Mouse (Mus musculus) midbrain, embryonic 15.5 days (tissue): ENCODE results near the gene Ccdc159. TPM values are rescaled to one million over a fixed set of nuclear protein-coding genes. Genes with fewer than 3 reads are reported as not detected.
A peak's percentile ranks its signal among the peaks of the same experiment; 100 is the strongest.

Experiments
- ATAC-seq: fragments of 200-750 bp; cut with Nextera tagmentation; replicated peaks from 2 replicates; pipeline ENCODE4 v1.8.0; 2017; ENCODE audit warnings: moderate TSS enrichment
- H3K27ac ChIP-seq: fragments of 300-500 bp; sonication (generic); 2 replicates; pipeline ENCODE4 v1.5.1; 2015; ENCODE audit warnings: mild to moderate bottlenecking, inconsistent platforms
- H3K27me3 ChIP-seq: fragments of 300-500 bp; sonication (generic); replicated peaks from 2 replicates; pipeline ENCODE4 v1.6.1; 2015; ENCODE audit warnings: inconsistent platforms
- H3K36me3 ChIP-seq: fragments of 300-500 bp; sonication (generic); replicated peaks from 2 replicates; pipeline ENCODE4 v1.6.1; 2015; ENCODE audit warnings: inconsistent platforms
- H3K4me1 ChIP-seq: fragments of 300-500 bp; sonication (generic); 2 replicates; pipeline ENCODE4 v1.6.1; 2015; ENCODE audit warnings: inconsistent platforms
- H3K4me2 ChIP-seq: fragments of 300-500 bp; sonication (generic); 2 replicates; pipeline ENCODE4 v1.6.1; 2015; ENCODE audit warnings: inconsistent platforms, mild to moderate bottlenecking, moderate library complexity
- H3K4me3 ChIP-seq: fragments of 300-500 bp; sonication (generic); 2 replicates; pipeline ENCODE4 v1.5.1; 2015; ENCODE audit warnings: mild to moderate bottlenecking, inconsistent platforms
- H3K9ac ChIP-seq: fragments of 300-500 bp; sonication (generic); 2 replicates; pipeline ENCODE4 v1.6.1; 2015; ENCODE audit warnings: mild to moderate bottlenecking, inconsistent platforms
- H3K9me3 ChIP-seq: fragments of 300-500 bp; sonication (generic); 2 replicates; pipeline ENCODE4 v1.6.1; 2016; ENCODE audit warnings: inconsistent platforms
- whole genome bisulfite sequencing: fragments of 180-500 bp; shearing (Covaris S2); methylation state at CpG from one replicate; pipeline ENCODE4 v1.1.7; 2015; ENCODE audit warnings: mixed read lengths; 5-methylcytosine and 5-hydroxymethylcytosine counted together
- polyA plus RNA-seq: library from polyadenylated mRNA; unstranded; fragments of >200 nt; fragmentation: Nextera tagmentation; extraction: Ambion mirVana; gene quantifications from 2 replicates; pipeline ENCODE4 v1.2.1, GENCODE M21; 2015

The Ccdc159 gene
- 13.4 and 14.1 TPM in 2 replicates for polyA plus RNA-seq

DNA sequence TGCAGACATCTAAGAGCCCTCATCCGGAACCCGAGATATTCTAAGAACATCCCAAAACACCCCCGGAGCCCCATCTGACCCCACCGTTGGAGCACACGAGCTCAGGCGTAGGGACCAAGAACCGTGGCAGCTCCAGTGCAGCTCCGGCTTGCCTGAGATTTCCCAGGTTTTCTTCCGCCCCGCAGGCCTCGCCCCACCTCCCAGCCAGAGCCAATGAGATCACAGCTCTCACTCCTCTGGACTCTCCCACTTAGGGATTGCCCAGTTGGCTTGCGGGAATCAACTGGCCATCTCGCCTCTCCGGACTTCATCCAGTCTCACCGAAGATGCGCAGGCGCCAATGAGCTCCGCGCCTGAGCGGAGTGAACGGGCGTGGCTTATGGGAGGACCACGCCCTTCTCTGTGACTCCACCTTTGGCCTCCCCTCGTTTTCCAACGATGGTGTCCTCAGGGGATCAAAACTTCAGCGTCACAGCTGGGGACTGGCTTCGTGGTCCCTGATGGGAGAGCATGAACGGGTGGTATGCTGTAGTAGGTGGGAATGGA is at the start of gene Ccdc159, which contains the start of gene Tmem205:
TSS of gene Ccdc159 (plus strand) at position 264 of the 546 bp plus-strand sequence.
TSS of gene Tmem205 (minus strand) at position 349 of the 546 bp plus-strand sequence.
- ATAC-seq = peak; percentile 97
- H3K4me1 ChIP-seq = peaks cover 14% of the 10 kb centered on the region
- WGBS = under 1% methylated on average over 28 of the region's 28 CpGs
- peak within 1 kb of the TSS; percentile 58 for H3K4me2 ChIP-seq
- 0 out of 2 replicates have a peak, but pooled peaks cover 3% of the 10 kb centered on the region for H3K36me3 ChIP-seq
- H3K27me3 ChIP-seq = no peaks in the 10 kb centered on the region
- H3K27ac ChIP-seq = peak within 1 kb of the TSS; percentile 70
- H3K9me3 ChIP-seq = no peaks in the 10 kb centered on the region
- H3K4me3 ChIP-seq = peak within 1 kb of the TSS; percentile 52
- H3K9ac ChIP-seq = peak within 1 kb of the TSS; percentile 50

DNA sequence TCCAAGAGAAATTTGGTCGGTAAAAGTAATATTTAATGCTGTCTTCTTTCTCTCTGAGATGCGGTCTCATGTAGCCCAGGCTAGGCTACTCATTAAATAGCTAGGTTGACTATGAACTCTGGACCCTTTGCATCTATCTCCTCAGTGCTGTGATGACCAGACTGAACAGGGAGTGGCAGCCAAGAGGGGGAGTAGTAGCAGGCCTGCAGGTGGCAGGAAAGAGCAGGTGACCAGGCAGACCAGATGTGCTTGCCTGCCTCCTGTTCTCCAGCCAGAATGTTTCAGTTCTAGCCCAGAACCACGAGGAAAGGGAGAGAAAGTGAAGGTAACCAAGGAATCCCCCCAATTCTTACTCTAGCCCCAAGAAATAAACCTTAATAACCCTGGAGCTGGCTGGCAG is 38.0 kb upstream of the Ccdc159 start:
- H3K4me2 ChIP-seq = no peak overlapping the region
- no peaks in the 10 kb centered on the region for H3K4me1 ChIP-seq
- H3K27ac ChIP-seq = no peak overlapping the region
- no peak overlapping the region for H3K4me3 ChIP-seq
- H3K9ac ChIP-seq = no peak overlapping the region
- no peaks in the 10 kb centered on the region for H3K9me3 ChIP-seq
- no peaks in the 10 kb centered on the region for H3K36me3 ChIP-seq
- no peaks in the 10 kb centered on the region for H3K27me3 ChIP-seq
- no peak for ATAC-seq
- WGBS = 63% methylated on average over 3 of the region's 3 CpGs

DNA sequence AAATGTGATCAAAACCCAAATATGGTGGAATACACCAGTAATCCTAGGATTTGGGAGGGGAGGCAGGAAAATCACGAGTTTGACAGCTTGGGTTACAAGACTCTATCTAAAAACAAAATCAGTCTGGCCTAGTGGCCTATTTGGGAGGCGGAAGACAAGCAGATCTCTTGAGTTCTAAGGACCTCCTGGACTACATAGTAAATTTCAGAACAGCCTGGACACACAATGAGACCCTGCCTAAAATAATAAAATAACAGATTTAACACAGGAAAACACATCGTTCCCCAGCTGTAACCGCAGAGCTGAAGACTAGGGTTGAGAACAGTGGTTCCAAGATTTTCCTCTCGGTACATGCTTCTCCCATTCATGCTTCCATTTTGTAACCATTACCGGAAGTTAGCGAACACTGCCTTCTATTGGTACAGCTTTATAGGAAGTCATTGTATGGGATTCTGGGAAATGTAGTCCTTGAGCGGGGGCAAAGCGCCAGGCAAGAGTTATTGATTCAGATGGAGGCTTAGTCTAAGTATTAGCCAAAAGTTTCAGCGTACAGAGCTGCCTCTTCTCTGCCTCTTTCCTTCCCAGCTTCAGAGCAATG is 25.9 kb upstream of the Ccdc159 start:
- WGBS = 12% methylated on average over 10 of the region's 10 CpGs
- peak overlapping the region; percentile 43 for H3K27ac ChIP-seq
- H3K36me3 ChIP-seq = no peaks in the 10 kb centered on the region
- peaks cover 23% of the 10 kb centered on the region for H3K27me3 ChIP-seq
- peak; percentile 87 for ATAC-seq
- H3K4me1 ChIP-seq = peaks cover 4% of the 10 kb centered on the region; the same call in 1 of the 2 replicates
- no peaks in the 10 kb centered on the region for H3K9me3 ChIP-seq
- 0 out of 2 replicates have a peak overlapping the region, but pooled peaks have one; percentile 22 for H3K9ac ChIP-seq
- peak overlapping the region; percentile 40 for H3K4me3 ChIP-seq
- H3K4me2 ChIP-seq = peak overlapping the region; percentile 48

DNA sequence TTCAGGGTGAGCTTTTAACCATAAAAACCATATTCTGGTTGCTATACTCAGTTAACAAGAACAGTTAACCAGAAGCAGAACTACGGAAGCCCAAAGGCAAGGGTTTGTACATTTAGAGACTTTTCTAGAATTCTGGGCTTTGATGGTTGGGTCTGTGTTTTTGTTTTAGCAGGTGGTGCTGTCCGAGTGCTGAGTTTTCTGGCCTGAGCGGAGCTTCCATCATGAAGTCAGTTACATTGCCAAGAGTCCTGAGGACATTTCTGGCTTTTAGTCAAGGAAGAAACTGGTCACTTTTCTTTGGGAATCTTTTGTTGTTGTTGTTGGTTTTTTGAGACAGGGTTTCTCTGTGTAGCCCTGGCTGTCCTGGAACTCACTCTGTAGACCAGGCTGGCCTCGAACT is 23.2 kb upstream of the Ccdc159 start:
- Histone ChIP-seq H3K4me3 (no peak overlapping the region), H3K9ac (no peak overlapping the region), H3K9me3 (no peaks in the 10 kb centered on the region), H3K4me2 (no peak overlapping the region), H3K27ac (no peak overlapping the region), H3K4me1 (peaks cover 4% of the 10 kb centered on the region; the same call in 1 of the 2 replicates), H3K27me3 (peaks cover 7% of the 10 kb centered on the region; the same call in 1 of the 2 replicates), H3K36me3 (no peaks in the 10 kb centered on the region)
- no peak for ATAC-seq
- WGBS = 89% methylated on average over 4 of the region's 4 CpGs

DNA sequence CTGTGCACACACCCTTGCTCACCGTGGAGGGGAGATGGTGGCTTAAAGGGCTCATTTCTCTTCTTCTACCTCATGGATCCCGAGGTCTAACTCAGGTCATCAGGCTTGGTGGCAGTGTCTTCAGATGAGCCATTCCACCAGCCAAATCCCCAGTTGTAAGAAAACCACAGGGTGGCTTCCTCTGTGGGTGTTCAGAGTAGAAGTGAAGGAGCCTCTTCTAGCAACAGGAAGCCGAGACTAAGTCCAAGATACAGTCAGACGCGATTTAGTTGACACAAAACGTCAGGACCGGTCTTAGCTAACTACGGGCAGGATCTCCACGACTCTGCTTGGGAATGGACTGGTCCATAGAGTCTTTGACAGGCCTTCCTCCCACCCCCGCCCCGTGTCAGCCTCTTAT is 19.1 kb upstream of the Ccdc159 start:
- no peaks in the 10 kb centered on the region for H3K27me3 ChIP-seq
- H3K9me3 ChIP-seq = no peaks in the 10 kb centered on the region
- no peak overlapping the region for H3K27ac ChIP-seq
- no peak overlapping the region for H3K4me2 ChIP-seq
- 73% methylated on average over 11 of the region's 11 CpGs for WGBS
- no peak for ATAC-seq
- H3K4me3 ChIP-seq = no peak overlapping the region
- no peaks in the 10 kb centered on the region for H3K4me1 ChIP-seq
- no peak overlapping the region for H3K9ac ChIP-seq
- no peaks in the 10 kb centered on the region for H3K36me3 ChIP-seq

DNA sequence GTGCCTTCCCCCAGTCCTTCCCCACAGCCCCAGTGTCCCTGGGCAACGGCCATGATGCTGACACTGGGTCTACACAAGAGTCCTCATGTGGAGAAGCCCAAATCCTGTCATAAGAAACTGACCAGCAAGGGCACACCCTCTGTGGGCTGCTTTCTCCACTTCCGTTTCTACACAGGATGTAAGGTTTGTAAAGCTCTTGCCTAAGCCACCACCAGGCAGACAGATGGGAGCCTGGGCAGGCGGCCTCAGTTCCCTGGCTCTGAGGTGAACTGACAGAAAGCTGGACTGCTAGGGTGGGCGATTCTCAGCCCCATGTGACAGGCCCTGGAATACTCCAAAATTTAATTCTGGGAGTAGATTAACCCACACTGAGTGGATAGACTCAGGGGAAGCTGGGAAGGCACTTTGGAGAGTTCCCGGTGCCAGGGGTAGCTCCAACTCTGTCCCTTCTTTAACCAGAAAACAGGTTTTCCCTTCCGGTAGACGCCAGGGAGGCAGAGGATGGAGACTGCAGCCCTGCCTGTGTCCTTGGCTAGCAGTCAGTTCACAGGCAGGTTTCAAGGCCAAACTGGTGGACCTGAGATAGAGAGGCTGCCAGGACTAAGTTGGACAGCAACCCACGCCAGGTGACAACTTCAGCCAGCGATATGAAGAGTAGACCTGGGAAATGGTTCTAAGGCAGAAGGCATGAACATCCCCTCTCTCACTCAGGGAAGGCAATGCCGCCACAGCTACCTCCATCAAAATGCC is 17.6 kb upstream of the Ccdc159 start:
- Histone ChIP-seq H3K9me3 (no peaks in the 10 kb centered on the region), H3K4me2 (no peak overlapping the region), H3K27ac (no peak overlapping the region), H3K27me3 (no peaks in the 10 kb centered on the region), H3K36me3 (no peaks in the 10 kb centered on the region), H3K4me3 (no peak overlapping the region), H3K4me1 (no peaks in the 10 kb centered on the region), H3K9ac (no peak overlapping the region)
- WGBS = 77% methylated on average over 10 of the region's 10 CpGs
- no peak for ATAC-seq

DNA sequence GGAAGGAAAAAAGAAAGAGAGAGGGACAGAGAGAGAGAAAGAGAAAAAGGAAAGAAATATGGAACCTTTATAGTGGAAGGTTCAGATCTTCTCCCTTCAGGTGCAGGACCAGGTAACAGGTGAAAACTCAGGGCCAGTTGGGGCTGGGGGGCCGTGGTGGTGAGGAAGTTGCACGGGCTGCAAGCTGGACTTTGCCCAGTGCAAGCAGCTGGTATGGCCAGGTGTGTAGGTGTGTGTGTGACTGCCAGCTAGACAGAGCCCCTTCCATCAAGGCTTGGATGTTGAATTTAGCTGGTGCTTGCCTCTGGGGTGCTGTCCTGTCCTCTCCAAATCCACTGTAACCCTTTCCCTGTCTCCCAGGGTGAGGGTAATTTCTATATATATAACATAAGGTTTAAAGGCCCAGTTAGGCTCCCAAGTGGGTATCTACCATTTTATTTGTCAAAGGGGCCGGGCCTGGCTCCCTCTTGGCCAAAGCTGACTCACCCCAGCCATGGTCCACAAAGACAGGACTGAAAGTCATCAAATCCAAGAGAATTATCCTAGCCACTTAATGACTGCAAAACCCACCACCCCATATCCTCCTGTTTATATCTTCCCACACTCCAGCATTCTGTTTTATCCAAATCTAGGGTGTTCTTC is 10.3 kb upstream of the Ccdc159 start:
- peaks cover 6% of the 10 kb centered on the region; the same call in 1 of the 2 replicates for H3K4me1 ChIP-seq
- no peaks in the 10 kb centered on the region for H3K36me3 ChIP-seq
- peak overlapping the region; percentile 57; the same call in 1 of the 2 replicates for H3K27ac ChIP-seq
- no peak overlapping the region; the same call in 1 of the 2 replicates for H3K9ac ChIP-seq
- H3K9me3 ChIP-seq = no peaks in the 10 kb centered on the region
- no peaks in the 10 kb centered on the region for H3K27me3 ChIP-seq
- ATAC-seq = no peak
- peak overlapping the region; percentile 60 for H3K4me3 ChIP-seq
- 74% methylated on average over 3 of the region's 3 CpGs for WGBS
- peak overlapping the region; percentile 76 for H3K4me2 ChIP-seq

DNA sequence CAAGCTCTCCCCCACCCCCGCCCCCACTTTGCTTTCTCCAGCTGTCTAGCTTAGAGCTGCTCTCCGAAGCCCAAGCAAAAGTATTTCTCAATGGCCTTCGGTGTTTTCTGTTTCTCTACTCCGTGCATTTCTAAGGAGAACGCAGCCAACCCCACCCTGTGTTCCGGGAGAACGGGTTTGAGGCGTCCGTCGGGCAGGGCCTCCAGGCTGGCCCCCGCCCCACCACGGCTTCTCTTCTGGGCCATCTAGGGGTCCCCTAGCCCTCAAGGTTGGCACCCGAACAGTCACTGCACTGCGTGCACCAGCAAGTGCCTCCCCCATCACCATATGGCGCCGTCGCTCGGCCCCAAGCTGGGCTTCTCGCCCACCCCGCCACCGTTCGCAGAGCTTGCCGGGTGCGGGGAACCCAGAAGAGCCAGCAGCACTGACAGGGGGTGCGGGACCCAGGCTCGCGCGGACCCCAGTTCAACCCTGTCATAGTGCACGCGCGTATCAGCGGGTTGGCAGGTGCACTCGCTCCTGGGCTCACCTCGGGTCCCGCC is 9.7 kb upstream of the Ccdc159 start:
- Histone ChIP-seq H3K9ac (peak overlapping the region; percentile 50), H3K27me3 (no peaks in the 10 kb centered on the region), H3K4me3 (peak overlapping the region; percentile 60), H3K27ac (peak overlapping the region; percentile 57), H3K36me3 (no peaks in the 10 kb centered on the region), H3K4me1 (peaks cover 6% of the 10 kb centered on the region; the same call in 1 of the 2 replicates), H3K9me3 (no peaks in the 10 kb centered on the region), H3K4me2 (peak overlapping the region; percentile 76)
- WGBS = under 1% methylated on average over 35 of the region's 35 CpGs
- ATAC-seq = peak; percentile 79

DNA sequence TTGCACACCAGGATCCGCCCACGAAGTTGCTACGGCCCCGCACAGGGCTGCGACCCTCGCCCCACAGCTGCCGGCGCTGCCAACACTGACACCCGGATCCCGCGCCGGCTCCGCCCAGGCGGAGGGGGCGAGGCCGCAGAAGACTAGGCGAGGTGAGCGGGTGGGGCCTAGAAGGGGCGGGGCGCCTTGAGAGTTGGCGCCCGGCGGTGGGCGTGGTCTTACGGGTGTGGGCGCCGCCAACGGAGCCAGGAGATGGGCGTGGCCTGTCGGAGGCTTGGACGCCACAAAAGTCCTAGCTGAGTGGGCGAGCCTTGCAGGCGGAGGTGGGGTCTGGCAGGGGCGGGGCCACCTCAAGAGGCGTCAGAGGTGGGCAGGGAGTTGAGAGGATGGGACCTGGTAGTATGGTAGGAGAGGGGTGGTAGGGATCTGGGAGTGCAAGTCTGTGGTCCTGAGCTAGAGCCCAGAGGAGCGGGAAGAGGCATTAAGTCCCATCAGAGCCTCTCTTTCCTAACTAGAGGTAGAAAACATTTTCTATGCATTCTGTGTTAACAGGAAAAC is 9.2 kb upstream of the Ccdc159 start, which contains the start of gene Rab3d:
TSS of gene Rab3d (minus strand) at position 158 of the 558 bp plus-strand sequence.
- peak within 1 kb of the TSS; percentile 50 for H3K9ac ChIP-seq
- under 1% methylated on average over 36 of the region's 36 CpGs for WGBS
- peak; percentile 93 for ATAC-seq
- peaks cover 6% of the 10 kb centered on the region; the same call in 1 of the 2 replicates for H3K4me1 ChIP-seq
- H3K27me3 ChIP-seq = no peaks in the 10 kb centered on the region
- H3K4me3 ChIP-seq = peak within 1 kb of the TSS; percentile 60
- no peaks in the 10 kb centered on the region for H3K36me3 ChIP-seq
- no peaks in the 10 kb centered on the region for H3K9me3 ChIP-seq
- peak within 1 kb of the TSS; percentile 57 for H3K27ac ChIP-seq
- peak within 1 kb of the TSS; percentile 76 for H3K4me2 ChIP-seq

DNA sequence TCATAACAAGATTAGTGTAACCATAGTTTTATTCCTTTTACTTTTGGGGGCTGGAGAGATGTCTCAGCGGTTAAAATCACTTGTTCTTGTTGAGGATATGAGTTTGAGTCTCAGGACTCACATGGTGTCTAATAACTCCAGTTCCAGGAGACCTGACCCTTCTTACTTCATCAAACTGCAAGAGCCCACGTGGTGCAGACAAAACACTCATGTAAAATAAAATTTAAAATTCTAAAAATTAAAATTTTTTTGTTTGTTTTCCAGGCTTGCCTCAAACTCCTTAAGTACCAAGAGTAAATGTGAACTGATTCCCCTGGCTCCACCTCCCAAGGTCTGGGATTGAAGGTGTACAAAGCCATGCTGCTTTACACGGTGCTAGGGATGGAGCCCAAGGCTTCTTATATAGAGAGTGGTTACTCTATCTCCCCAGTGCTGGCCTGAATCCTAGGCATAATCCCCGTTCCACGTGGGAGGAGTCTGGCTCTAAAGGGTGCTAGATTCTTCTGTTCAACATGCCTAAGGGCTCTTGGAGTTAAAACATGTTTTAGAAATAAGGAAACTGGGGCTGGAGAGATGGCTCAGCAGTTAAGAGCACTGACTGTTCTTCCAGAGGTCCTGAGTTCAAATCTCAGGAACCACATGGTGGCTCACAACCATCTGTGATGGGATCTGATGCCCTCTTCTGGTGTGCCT is 8.4 kb upstream of the Ccdc159 start:
- ATAC-seq = no peak
- Histone ChIP-seq H3K9ac (no peak overlapping the region), H3K27ac (no peak overlapping the region), H3K36me3 (no peaks in the 10 kb centered on the region), H3K27me3 (no peaks in the 10 kb centered on the region), H3K4me2 (peak overlapping the region; percentile 76), H3K4me3 (peak overlapping the region; percentile 60), H3K4me1 (peaks cover 6% of the 10 kb centered on the region; the same call in 1 of the 2 replicates), H3K9me3 (no peaks in the 10 kb centered on the region)
- 27% methylated on average over 5 of the region's 5 CpGs for WGBS

DNA sequence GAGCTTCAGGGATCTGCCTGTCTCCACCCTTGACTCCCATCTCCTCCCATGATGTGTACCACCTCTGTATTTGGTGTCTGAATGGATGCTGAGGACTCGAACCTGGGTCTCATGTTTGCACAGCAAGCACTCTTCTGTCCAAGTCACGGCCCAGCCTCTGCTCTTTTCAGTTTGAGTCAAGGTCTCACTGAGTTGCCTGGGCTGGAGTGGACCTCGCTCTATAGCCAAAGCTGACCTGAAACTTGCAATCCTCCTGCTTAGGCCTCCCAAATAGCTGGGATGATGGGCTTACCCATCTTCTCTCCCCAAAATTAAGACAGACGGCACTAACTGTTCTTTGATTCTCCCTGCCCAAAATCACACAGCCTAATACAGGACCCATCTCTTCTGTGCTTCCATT is 4.2 kb upstream of the Ccdc159 start:
- no peak for ATAC-seq
- no peak overlapping the region for H3K9ac ChIP-seq
- no peaks in the 10 kb centered on the region for H3K9me3 ChIP-seq
- 0 out of 2 replicates have a peak, but pooled peaks cover 3% of the 10 kb centered on the region for H3K36me3 ChIP-seq
- H3K4me2 ChIP-seq = no peak overlapping the region
- no peak overlapping the region for H3K27ac ChIP-seq
- H3K27me3 ChIP-seq = no peaks in the 10 kb centered on the region
- H3K4me1 ChIP-seq = peaks cover 14% of the 10 kb centered on the region
- 90% methylated on average over 4 of the region's 4 CpGs for WGBS
- no peak overlapping the region for H3K4me3 ChIP-seq
